Mouse (Mus musculus) C2C12 (cell line): ENCODE results near the gene Med16.

Source experiments
- CTCF ChIP-seq: IDR thresholded peaks from one replicate; pipeline ENCODE4 v1.5.1; 2011; ENCODE audit not compliant: control insufficient read depth, insufficient read depth, insufficient read length
- MAX ChIP-seq: IDR thresholded peaks from one replicate; pipeline ENCODE4 v1.6.1; 2011; ENCODE audit warnings: mild to moderate bottlenecking, control low read depth
- USF1 ChIP-seq: IDR thresholded peaks from one replicate; pipeline ENCODE4 v1.6.1; 2011; ENCODE audit warnings: low read depth, mild to moderate bottlenecking, control low read depth, moderate library complexity

- TF ChIP-seq MAX: no peak
- no peak for TF ChIP-seq CTCF
- TF ChIP-seq USF1: no peak
Measured at GRCm38 (mm10) chr10:79940749-79941148, 32.0 kb upstream of the Med16 start.
